Mouse (Mus musculus) ES-Bruce4 (cell line): ENCODE measurements at regions not wholly inside any gene's neighbourhood (a gene's known extent, or its start where the extent isn't known, plus 50 kb on each side); places are given as distances from the start of the nearest gene placed in this dataset.

ENCODE experiments used
- H3K27ac ChIP-seq: 2 replicates; pipeline ENCODE4 v1.5.1; 2012; ENCODE audit warnings: low read length, inconsistent platforms; ENCODE audit not compliant: insufficient read depth
- H3K27me3 ChIP-seq: 2 replicates; pipeline ENCODE4 v1.6.1; 2012; ENCODE audit warnings: mild to moderate bottlenecking, low read length, inconsistent platforms; ENCODE audit not compliant: control insufficient read depth, poor library complexity, insufficient read depth, severe bottlenecking
- H3K36me3 ChIP-seq: 2 replicates; pipeline ENCODE4 v1.6.1; 2012; ENCODE audit warnings: inconsistent platforms, mild to moderate bottlenecking, low read length, moderate library complexity; ENCODE audit not compliant: control insufficient read depth, poor library complexity, insufficient read depth, severe bottlenecking
- H3K4me1 ChIP-seq: one replicate; pipeline ENCODE4 v1.8.1; 2011; ENCODE audit warnings: low read length; ENCODE audit not compliant: control insufficient read depth, insufficient read depth
- H3K4me3 ChIP-seq: 2 replicates; pipeline ENCODE4 v1.5.1; 2011; ENCODE audit warnings: low read depth, mild to moderate bottlenecking, low read length
- H3K9ac ChIP-seq: 2 replicates; pipeline ENCODE4 v1.6.1; 2012; ENCODE audit warnings: low read depth, mild to moderate bottlenecking, inconsistent platforms; ENCODE audit not compliant: poor library complexity, severe bottlenecking
- H3K9me3 ChIP-seq: replicated peaks from 2 replicates; pipeline ENCODE4 v1.6.1; 2012; ENCODE audit warnings: mild to moderate bottlenecking, low read length, inconsistent platforms; ENCODE audit not compliant: control insufficient read depth, poor library complexity, insufficient read depth, severe bottlenecking
- CTCF ChIP-seq: IDR thresholded peaks from one replicate; pipeline ENCODE4 v1.8.1; 2011; ENCODE audit warnings: low read depth, low read length
- EP300 ChIP-seq: IDR thresholded peaks from 2 replicates; pipeline ENCODE4 v1.6.1; 2011; ENCODE audit warnings: low read depth, low read length; ENCODE audit not compliant: insufficient read depth
- POLR2A ChIP-seq: IDR thresholded peaks from one replicate; pipeline ENCODE4 v1.8.1; 2011; ENCODE audit warnings: low read length; ENCODE audit not compliant: insufficient read depth

DNA sequence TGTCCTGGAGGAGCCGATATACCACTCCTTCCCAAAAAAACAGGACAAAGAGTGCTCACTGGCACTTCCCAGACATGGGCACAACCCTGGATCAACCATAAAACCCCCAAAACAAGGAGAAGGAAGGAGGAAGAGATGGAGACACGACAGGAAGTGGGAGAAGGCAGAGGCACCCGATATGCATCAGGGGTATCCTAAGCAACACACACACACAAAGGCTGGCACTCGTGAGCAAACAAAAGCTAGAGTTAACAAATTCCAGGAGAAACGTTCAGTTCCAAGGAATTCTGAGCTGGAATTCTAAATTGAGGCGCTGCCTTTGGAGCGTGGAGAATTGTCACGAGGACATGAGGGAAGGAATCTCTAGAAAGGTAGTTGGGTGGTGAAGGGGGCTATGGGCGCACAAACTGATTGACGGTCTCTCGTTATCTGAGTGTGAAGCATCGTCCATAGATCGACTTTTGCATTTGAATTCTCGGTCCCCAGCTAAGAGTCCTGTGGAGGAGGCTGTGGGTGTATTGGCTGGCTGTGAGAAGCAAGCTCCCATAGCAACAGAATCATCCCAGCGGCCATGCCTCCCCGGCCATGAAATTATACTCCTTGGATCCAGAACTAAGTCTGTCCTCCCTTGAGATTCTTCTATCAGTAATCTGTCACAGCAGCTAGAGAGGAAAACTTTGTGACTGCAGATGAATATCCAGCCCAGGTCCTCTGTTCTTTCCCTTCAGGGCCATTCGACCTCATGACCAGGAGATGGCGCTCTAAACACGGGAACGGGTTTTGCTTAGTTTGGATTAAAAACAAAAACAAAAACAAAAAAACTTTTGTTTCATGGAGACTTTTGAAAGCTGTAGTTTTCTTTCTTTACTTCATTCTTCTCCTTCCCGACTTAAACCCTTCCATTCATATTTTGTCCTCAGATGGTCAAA, 69.4 kb upstream of the Ptpn13 start:
- Histone ChIP-seq H3K9me3 (peaks cover 2% of the 10 kb centered on the region), H3K36me3 (no peaks in the 10 kb centered on the region), H3K27ac (no peak overlapping the region), H3K4me1 (no peaks in the 10 kb centered on the region), H3K4me3 (no peak overlapping the region), H3K27me3 (no peaks in the 10 kb centered on the region), H3K9ac (no peak overlapping the region)
- TF ChIP-seq CTCF = peak; percentile 41
- TF ChIP-seq EP300 = no peak

DNA sequence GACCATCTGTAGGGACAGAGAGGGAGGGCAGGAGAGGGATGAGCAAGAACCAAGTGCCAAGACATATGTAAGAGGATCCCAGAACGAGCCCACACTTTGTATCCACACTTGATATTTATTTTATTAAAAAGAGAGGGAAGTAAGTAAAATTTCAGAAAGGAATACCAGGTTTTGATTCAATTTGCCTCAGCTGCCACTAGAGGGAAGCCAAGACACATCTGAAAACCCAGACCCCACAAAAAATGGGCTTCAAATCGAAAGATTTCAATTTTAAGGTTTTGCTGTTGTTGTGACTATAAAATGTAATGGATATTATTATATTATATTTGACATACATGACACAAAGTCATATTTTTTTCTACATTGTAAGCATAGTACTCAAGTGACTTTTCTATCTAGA, 81.1 kb upstream of the Ptpn13 start:
- Histone ChIP-seq H3K27me3 (no peaks in the 10 kb centered on the region), H3K4me3 (no peak overlapping the region), H3K27ac (no peak overlapping the region), H3K4me1 (no peaks in the 10 kb centered on the region), H3K36me3 (no peaks in the 10 kb centered on the region), H3K9ac (no peak overlapping the region), H3K9me3 (no peaks in the 10 kb centered on the region; the same call in 1 of the 2 replicates)
- TF ChIP-seq EP300 (no peak), POLR2A (no peak), CTCF (no peak)

- H3K27me3 ChIP-seq = no peaks in the 10 kb centered on the region
- no peak overlapping the region for H3K27ac ChIP-seq
- H3K36me3 ChIP-seq = no peaks in the 10 kb centered on the region
- no peaks in the 10 kb centered on the region for H3K4me1 ChIP-seq
- H3K9me3 ChIP-seq = no peaks in the 10 kb centered on the region
- no peak for TF ChIP-seq POLR2A
- no peak for TF ChIP-seq CTCF
- no peak for TF ChIP-seq EP300
- H3K9ac ChIP-seq = no peak overlapping the region
- no peak overlapping the region for H3K4me3 ChIP-seq
Measured at GRCm38 (mm10) chr5:103341456-103341855, 83.5 kb upstream of the Ptpn13 start.

DNA sequence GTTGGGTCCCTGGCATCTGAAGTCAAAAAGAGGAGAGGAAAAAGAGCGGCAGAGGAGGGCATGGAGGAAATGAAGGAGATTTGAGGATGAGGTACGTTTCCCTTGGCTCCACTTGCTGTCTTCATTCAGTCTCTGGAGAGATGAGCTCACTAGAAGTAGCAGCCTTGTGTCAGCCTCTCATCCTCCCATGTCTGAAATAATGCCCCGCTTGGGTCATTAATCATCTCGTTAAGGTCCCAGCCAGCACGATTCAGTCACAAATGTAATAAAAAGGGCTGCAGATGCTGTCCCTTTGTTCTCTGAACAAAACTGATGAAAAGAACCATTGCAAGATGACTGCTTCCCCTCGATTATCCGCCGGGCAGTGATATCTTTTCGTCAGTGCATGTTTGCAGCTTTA, 84.4 kb upstream of the Ptpn13 start:
- no peak for TF ChIP-seq CTCF
- TF ChIP-seq POLR2A = no peak
- no peak for TF ChIP-seq EP300
- Histone ChIP-seq H3K9ac (no peak overlapping the region), H3K27me3 (no peaks in the 10 kb centered on the region)

DNA sequence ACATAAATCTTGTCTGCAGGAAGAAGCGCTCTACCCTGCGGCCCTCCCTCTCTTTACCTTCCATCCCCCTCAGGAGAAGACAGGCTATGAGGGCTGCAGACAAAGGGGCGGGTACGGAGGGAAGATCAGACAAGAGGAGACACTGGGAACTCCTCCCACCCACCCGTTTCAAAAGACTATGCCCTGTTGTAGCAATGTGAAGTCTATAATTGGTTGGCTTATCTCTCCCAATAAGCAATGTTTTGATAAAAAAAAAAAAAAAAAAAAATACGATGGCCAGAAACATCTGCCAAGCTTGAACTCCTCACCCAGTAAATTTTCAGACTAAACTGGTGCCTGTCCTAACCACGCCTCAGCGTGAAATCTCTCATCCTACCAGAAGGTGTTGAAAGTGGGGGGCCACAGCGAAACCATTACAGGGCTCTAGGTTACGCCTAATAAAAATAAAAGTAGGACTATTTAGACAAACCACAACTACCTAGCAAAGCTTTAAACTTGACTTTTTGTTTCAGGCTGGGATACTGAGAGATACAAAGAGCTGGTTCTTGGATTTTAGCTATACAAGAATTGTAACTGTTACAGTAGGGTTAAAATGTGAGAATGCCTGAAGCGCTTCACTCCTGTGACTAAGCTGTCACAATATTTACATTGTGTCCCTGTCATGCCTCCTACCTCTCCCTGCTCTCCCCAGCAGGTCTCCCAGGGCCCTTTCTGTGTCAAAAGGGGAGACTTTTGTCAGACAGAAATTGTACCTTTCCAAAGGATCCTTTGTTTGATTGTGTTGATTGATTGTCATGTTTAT, 88.1 kb upstream of the Ptpn13 start:
- no peaks in the 10 kb centered on the region for H3K36me3 ChIP-seq
- H3K27me3 ChIP-seq = no peaks in the 10 kb centered on the region
- H3K4me3 ChIP-seq = no peak overlapping the region
- no peaks in the 10 kb centered on the region for H3K9me3 ChIP-seq
- no peaks in the 10 kb centered on the region for H3K4me1 ChIP-seq
- no peak overlapping the region for H3K9ac ChIP-seq
- H3K27ac ChIP-seq = no peak overlapping the region
- TF ChIP-seq EP300 (no peak), CTCF (no peak), POLR2A (no peak)

More for the DNA sequence above, 84.4 kb upstream of the Ptpn13 start:
- Histone ChIP-seq H3K4me1 (no peaks in the 10 kb centered on the region), H3K9me3 (no peaks in the 10 kb centered on the region), H3K27ac (no peak overlapping the region), H3K4me3 (no peak overlapping the region), H3K36me3 (no peaks in the 10 kb centered on the region)
